Mouse (Mus musculus) embryonic stem cell, embryonic (primary cell): ENCODE measurements at regions not wholly inside any gene's neighbourhood (a gene's known extent, or its start where the extent isn't known, plus 50 kb on each side); places are given as distances from the start of the nearest gene placed in this dataset.

Experiments used
- CTCF ChIA-PET, 4 experiments: fragments of 300-600 bp in 2 of 4; fragments of 350-600 bp in 2 of 4; sonication (Branson Sonifier 250); formaldehyde crosslinking; loops; one replicate each; lab custom pipeline; 2022; ENCODE audit warnings: inconsistent platforms in 2 of 4; lab: Charles Lee
- POLR2A ChIA-PET, 4 experiments: fragments of 300-600 bp in 2 of 4; fragments of 350-600 bp in 2 of 4; sonication (Branson Sonifier 250); formaldehyde crosslinking; loops; one replicate each; lab custom pipeline; 2022; ENCODE audit warnings: antibody characterized with exemption in 4 of 4, inconsistent platforms in 1 of 4; lab: Charles Lee

DNA sequence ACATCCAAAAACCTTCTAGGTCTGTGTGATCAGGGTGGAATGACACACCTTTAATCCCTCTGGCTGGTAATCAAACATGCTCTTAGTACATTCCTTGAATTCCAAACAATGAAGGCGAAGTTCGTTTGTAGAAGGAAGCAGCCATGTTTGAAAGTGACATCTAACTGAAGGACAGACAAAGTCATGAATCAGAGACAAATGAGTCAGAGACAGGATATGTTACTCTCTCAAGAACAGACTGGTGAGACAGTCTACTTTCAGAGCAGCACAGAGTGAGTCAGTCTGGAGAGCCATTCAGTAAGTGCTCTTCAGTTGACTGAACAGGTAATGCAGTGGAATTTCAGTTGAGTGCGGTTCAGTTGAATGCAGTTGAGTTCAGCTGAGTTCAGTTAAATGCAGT is 150.4 kb downstream of the Cpe start:
- ChIA-PET POLR2A (interaction anchor here in 1 of 4 experiments (0.6 kb wide), 1 partner anchor 292 kb away, joined by 3 read pairs; no protein-coding TSS in a partner anchor), CTCF (no interaction called here)

DNA sequence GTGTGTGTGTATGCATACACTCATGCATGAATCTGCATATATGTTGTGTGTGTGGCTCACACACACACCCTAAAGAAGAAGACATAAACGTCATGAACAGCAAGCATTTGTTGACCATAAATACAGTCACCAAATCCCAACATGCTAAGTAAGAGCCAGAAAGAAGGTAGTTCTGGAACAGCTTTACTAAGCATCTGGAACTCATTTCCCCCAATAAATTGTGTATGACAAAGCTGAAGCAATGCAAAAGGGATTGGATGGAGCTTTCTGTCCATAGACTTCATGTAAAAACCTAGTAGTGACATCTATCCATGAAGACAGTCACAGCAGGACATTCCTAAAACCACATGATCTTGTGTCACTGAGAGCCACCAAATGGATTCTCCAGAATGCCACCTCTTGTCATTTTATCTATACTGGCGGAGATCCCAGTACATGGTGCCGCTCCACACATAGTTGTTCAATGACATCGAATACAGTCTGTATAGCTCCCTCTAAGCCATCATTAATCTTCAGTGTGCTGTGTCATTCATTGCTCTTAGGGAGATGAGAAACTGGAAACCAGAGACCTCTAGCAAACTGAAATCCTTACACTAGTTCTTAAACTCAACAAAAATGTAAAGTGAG is 152.9 kb downstream of the Cpe start:
- CTCF ChIA-PET, result no interaction called here
- POLR2A ChIA-PET, result no interaction called here

DNA sequence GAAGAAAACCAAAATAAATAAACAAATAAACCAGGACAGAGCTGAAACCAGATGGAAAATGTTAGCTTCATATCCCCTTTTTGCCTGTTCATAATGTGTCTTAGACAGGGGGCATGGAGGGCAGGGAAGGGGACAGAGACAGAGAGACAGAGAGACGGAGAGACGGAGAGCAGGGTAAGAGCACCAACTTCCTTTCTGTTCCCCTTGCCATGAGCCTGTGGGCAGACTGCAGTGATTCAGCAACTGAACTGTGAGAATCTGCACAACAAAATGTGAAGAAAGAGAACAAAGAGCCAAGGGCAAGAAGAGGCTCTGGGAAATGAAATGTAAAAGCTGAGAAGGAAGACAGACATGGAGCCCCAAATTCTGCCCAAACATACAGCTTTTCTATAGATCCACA is 161.1 kb downstream of the Cpe start:
- ChIA-PET POLR2A (interaction anchor here in 2 of 4 experiments (0.6 kb wide), 2 partner anchors 323 to 530 kb away, joined by 3 read pairs; no protein-coding TSS in a partner anchor), CTCF (interaction anchor here in 2 of 4 experiments (0.6 to 1.0 kb wide), 3 partner anchors 34 to 1648 kb away, joined by 3 to 5 read pairs (median 4); no protein-coding TSS in a partner anchor)

DNA sequence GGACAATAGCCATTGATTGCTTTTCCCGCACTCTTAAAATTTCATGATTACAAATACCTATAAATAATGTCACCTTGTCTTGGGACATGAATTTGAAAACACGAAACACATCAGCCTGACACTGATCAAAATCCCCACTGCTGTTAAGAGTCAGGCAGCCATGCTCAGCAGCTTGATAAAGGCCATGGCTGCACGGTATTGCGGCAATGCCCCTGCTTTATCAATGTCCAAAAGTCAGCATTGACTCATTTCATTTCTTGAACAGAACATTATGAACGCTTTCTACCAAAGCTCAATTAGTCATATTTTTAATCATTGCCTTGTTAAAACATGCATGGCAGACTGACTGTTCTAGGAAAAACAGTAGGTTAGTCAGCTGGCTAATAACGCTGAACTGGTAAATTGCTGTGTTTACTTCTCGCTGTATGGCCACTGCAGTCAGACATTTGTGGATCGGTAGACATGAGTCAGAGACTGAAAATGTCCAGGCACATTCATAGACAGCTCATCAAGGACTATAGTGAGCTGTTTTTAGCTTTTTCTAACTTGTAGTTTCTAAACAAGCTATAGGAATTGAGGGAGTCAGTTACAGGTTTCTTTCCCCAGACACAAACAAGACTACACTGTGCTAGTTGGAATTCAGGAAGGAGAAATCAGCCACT is 170.3 kb downstream of the Cpe start:
- ChIA-PET POLR2A (no interaction called here), CTCF (no interaction called here)

DNA sequence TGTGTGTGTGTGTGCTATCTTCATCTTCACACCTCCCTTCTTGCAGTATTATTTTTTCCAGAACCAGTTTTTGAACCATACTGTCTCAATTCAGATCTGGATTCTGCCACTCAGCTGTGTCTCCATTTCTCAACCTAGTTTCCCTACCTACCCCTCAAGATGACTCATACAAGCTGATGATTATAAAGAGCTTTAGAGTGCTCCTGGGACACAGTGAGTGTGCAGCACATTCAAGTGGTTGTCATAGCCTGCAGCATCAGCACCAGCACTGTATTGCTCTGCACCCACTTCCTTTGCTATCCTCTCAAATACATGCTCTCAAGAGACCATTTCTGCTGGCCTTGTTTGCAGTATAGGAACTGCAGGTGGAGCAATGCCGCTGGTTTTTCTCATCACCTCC is 173.2 kb downstream of the Cpe start:
- ChIA-PET POLR2A (no interaction called here), CTCF (no interaction called here)

DNA sequence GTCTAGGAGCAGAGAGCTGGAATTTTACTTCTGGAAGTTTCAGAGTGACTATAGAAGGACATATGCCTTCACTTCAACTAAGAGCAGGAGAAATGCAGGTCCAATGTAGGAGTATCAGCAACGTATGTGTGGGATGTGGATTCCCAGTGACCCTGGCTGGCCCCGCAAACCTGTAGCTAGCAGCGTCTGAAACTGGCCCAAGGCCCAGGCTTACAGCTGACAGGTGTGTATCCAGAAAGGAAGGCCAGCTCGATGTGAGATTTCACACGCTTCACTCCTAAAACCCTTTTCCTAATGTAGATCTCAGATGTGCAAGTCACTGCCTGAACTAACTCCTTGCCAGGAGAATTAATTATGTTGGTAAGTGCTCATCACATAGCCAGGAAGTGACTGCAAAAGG is 176.9 kb downstream of the Cpe start:
- CTCF ChIA-PET, result no interaction called here
- POLR2A ChIA-PET, result no interaction called here

DNA sequence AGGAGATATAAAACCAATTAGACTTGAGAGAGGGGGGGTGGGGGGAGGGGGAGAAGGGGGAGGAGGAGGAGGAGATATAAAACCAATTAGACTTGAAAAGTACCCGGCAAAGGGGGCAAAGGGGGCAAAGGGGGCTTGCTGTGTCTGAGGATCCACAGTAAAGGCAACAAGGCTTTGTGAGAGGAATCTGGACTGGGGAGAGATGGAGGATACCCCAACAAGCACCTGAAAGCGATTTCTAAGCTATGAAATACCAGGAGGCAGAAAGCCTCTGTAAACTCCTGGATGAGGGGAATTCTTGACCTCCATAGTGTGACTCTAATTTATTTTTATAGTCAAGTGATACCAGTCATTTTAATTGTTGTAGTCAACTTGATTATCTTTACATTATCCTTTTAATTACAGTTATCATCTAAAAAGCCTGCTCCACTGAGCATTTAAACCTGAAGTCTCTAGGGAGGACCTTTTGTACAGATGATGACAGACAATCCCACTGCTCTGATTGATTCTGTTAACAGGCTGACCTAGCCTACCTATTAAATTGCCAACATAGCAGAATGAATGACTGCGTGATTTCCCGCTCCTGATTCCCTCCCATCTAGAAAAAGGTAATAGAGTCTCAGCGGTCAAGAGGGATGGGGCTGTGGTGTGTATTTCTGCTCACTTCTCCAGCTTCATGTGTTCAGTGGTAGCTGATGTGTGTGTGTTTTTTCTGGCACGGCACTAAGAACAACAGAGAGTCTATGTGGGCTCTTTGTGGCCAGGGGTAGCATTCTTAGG is 195.4 kb downstream of the Cpe start:
- POLR2A ChIA-PET, result interaction anchor here in 2 of 4 experiments (0.7 to 1.2 kb wide), 2 partner anchors 9 to 12 kb away, joined by 3 to 5 read pairs; no protein-coding TSS in a partner anchor
- CTCF ChIA-PET, result no interaction called here

DNA sequence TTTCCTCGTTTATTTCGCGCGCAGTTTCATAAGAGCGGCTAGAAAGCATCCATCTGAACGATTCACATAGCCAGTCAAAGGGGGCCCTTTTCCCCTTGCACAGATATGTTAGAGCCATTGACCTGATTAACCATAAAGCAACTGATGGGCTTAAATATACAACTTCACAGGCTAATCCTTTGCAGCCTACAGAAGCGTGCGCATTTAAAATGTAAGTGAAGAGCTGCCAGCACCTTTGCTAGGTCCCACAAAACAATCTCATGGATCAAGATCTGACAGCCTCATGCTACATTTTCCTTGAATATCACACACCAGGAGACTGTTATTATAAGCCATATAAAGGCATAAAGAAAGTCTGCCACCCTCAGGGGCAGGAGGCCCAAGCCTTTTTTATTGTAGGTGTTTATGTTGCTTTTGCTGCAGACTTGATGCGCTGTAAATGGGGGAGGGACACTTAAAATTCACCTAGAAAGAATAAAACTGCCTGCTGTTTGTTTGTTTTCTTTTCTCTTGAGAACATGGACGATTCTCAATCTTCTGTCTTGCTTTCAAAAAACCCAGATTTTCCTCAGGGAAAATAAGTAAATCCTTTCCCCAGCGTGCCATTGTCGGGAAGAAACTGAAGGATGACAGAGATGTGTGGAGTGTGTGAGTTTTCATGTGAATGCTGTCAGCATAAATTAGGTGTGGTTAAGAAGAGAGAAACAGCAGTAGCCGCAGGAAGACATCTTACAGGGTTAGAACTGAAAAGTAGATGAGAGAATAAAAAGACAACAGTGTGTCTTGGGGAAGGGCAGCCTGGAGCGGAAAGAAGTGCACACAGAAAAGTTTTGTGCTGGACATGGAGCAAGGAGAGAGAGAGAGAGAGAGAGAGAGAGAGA is 196.3 kb downstream of the Cpe start:
- POLR2A ChIA-PET, result no interaction called here

DNA sequence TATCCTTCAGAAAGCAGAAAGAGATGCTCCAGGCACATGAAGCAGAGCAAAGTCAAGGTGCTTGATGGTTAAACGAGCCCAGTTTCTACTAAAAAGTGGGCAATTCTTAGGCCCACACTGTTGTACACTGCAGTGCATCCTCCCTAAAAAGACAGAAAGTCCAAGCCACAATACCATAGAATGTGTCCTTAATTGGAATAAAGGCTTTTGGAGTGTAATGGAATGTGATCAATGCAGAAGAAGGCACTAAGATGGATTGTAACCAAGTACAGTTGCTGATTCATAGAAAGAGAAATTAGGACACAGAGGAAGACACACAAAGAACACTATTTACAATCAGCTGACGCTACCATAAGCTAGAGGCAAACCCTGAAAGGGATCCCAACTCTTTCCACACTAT is 201.3 kb downstream of the Cpe start:
- ChIA-PET CTCF (no interaction called here), POLR2A (no interaction called here)

More for the DNA sequence above, 196.3 kb downstream of the Cpe start:
- CTCF ChIA-PET, result no interaction called here

DNA sequence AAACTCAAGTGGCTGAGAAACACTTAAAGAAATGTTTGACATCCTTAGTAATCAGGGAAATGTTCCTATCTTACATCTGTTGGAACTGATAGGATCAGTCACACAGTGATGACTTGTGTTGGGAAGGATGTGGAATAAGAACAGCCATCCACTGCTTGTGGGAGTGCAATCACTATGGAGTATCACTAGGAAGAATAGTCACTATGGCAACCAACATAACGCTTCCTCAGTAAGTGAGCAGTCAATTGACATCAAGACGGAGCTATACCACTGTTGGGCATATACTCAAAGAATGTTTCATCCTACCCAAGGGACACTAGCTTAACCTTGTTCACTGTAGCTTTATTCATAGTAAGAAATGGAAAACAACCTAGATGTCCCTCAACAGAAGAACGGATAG is 204.8 kb downstream of the Cpe start:
- ChIA-PET CTCF (no interaction called here), POLR2A (no interaction called here)

DNA sequence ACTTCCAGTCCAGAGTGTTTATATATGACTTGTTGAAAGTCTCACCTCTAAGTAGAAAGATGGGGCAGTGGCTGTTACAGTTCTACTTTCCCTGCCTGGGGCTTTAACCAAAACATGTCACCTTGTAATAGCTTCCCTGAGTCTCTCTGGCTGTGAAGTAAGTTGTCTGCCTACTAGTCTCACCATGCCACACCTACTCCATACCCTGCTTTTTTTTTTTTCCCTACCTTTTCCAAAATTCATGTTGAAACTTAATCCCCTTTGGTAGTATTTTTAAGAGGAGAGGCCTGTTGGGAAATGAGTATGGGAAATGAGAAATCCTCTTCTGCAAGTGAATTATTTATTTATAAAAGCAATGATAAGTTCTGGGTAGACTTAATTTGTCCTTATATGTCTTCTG is 219.6 kb downstream of the Cpe start:
- CTCF ChIA-PET, result no interaction called here
- POLR2A ChIA-PET, result interaction anchor here in 1 of 4 experiments (0.6 kb wide), 1 partner anchor 156 kb away, joined by 4 read pairs; no protein-coding TSS in a partner anchor

DNA sequence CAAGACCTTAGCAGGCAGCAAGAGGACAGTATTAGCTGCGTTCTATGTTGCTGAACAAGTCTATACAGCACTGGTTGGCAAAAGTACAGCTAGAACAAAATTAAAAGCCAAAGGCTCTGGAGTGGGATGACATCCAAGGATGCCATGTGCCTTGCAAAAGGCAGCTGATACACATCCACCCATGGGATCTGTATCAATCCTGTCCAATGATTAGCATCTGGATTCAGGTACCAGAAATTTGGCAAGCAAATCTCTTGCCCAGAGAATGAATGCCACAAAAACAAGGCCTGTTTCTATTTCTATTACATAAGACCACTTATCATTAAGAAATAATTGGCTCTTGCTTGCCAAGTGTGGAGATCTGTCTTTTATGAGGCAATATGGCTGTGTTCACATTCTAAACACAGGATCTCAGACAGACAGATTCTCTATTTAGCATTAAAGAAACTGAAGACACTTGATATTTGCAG is 220.0 kb downstream of the Cpe start:
- POLR2A ChIA-PET, result interaction anchor here in 1 of 4 experiments (0.6 kb wide), 1 partner anchor 157 kb away, joined by 4 read pairs; no protein-coding TSS in a partner anchor
- CTCF ChIA-PET, result no interaction called here

DNA sequence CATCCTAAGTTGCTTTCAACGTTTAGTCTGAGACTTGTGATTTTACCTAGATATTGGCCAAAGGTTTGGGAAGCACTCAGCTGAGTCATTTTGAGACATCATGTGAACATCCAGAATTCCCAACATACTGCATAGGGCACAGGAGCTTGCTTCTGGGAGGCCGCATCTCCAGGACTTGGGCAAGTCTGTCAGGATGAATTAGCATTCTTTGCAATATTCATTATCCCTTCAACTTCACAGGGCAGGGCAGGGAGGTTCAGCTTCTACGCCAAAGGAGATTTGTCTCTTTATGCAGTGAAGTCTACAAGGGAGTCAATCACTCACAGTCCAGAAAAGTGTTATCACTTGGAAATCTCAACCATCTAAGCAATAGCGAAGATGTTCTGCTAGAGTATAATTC is 231.7 kb downstream of the Cpe start:
- POLR2A ChIA-PET, result no interaction called here
- CTCF ChIA-PET, result no interaction called here

DNA sequence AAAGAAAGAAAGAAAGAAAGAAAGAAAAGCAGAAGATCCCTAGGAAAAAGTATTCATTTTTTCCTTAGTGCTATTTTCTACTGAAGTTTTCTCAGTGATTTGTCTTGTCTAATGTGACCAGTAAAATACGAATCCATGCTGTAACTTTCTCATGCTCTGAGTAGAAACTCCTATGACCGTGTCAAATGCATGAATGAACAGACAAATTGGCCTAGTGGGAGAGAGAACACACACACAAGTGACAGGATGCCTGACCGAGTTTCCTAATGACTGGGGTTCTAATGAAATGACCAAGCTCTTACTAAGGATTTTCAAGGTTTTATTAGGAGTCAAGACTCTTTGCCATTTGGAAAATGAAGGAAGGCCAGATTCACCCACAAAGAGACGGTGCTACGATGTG is 235.9 kb downstream of the Cpe start:
- CTCF ChIA-PET, result no interaction called here
- POLR2A ChIA-PET, result no interaction called here

DNA sequence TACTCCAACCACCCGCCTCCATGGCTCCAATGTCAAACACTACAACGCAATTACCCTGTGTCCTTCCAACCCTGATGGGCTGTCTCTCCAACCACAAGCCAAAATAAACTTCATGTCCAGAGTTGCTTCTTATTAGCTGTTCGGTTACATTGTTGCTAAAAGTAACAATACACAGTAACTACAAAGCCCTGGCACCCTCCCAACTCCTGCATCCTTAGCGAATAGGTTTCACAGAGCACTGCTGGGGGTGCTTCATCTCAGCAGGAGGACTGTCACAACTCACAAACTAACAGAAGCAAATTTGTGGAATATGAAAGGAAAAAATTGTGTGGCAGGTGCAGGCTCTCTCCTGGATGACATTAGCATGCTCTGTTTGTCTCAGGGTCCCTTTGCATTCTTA is 238.1 kb downstream of the Cpe start:
- CTCF ChIA-PET, result no interaction called here
- POLR2A ChIA-PET, result interaction anchor here in 1 of 4 experiments (0.6 kb wide), 1 partner anchor 12 kb away, joined by 3 read pairs; no protein-coding TSS in a partner anchor

DNA sequence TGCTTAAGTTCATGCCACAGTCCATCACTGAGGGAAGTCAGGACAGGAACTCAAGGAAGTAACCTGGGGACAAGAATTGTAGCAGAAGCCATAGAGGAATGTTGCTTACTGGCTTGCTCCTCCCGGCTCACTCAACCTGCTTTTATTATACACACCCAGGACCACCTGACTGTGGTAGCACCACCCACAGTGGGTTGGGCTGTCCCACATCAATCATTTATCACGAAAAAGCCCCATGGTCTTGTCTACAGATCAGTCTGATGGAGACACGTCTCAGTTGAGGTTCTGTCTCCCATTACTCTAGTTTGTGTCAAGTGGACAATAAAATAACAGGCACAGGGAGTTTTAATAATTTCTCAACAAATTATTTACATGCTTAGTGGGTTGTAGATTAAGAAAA is 239.3 kb upstream of the Tll1 start:
- ChIA-PET CTCF (no interaction called here), POLR2A (no interaction called here)

DNA sequence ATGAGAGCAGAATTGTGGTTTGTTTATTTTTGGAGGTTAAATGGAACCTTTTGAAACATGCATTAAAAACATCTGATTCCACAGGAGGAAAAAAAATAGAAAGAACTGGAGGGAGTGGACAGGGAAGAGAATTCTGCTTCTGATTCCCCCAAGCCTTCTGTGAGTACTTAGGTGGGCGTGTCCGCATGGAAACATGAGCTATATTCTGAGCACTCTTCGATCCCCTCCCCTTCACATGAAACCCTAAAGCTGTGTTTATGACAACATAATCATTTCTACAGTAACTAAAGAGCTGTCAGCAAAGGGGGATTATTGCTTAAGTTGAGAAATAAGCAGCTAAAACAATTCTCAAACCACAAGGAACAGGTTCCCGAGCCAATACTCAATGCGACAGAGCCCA is 238.4 kb upstream of the Tll1 start:
- ChIA-PET POLR2A (interaction anchor here in 1 of 4 experiments (0.9 kb wide), 1 partner anchor 9 kb away, joined by 3 read pairs; no protein-coding TSS in a partner anchor), CTCF (interaction anchor here in 1 of 4 experiments (0.5 kb wide), 1 partner anchor 237 kb away, joined by 5 read pairs; no protein-coding TSS in a partner anchor)

DNA sequence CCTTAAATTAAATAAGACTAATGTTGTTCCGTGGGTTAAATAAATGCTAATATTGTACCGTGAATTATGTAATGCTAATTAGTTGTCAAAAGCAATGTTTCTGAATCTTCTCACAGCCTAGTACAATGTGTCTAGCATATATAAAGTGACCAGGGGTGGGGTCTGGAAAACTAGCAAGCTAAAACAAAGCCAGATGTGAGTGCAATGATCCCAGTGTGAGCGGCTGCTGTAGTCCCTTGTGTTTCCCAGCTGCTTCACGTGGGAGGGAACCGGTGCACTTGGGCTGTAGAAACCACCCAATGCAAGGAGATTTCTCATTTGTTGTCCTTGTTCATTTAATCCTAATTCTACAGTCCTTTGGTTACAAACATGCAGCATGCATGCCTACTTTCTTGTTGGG is 232.4 kb upstream of the Tll1 start:
- POLR2A ChIA-PET, result no interaction called here
- CTCF ChIA-PET, result no interaction called here

DNA sequence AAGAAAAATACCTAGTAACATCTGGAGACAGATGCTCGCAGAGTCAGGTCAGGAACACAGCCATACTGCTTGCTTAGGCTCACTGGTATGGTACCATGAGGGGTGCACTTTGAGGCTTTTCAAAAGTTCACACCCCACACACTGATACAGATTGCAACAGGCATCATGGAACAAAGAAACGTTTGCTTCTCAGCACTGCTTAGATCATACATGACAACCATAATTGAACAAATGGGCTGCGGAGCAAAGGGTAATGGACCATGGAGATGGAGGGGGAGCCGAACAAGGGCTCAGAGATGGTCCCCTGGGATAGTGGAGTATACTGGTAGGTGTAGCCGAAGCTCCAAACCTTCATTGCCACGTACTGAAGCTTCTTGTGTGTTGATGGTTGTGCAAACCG is 228.6 kb upstream of the Tll1 start:
- CTCF ChIA-PET, result no interaction called here
- POLR2A ChIA-PET, result no interaction called here
